Mouse (Mus musculus): ENCODE data around the gene Cxcr2. TPM values are rescaled to one million over a fixed set of nuclear protein-coding genes. Genes with fewer than 3 reads are reported as not detected.

Gene Cxcr2
- polyA plus RNA-seq, 1 experiment from 2014 or later: 0.07 TPM

- Histone ChIP-seq H3K4me3 (ENCODE audit: low read depth, low read length) (no peak overlapping the region), H3K9me3 (ENCODE audit: control insufficient read depth) (no peaks in the 10 kb centered on the region), H3K4me2 (replicated peaks; ENCODE audit: low read depth) (no peak overlapping the region), H3K27ac (ENCODE audit: low read depth, low read length) (no peak overlapping the region), H3K9ac (ENCODE audit: low read depth, low read length) (no peak overlapping the region), H3K27me3 (replicated peaks; ENCODE audit: control insufficient read depth, insufficient read depth, low read length) (no peaks in the 10 kb centered on the region), H3K4me1 (replicated peaks; ENCODE audit: control insufficient read depth, insufficient read depth, low read length) (no peaks in the 10 kb centered on the region), H3K36me3 (ENCODE audit: control insufficient read depth, insufficient read depth) (no peaks in the 10 kb centered on the region)
- TF ChIP-seq CTCF (IDR thresholded peaks at IDR 0.05; ENCODE audit: low read depth): no peak
- no peak for ATAC-seq
- 80% methylated on average over 3 of the region's 3 CpGs for WGBS
Observed at GRCm38 (mm10) chr1:74172722-74173121, 18.9 kb downstream of the Cxcr2 start.

- Histone ChIP-seq H3K27ac (ENCODE audit: low read depth, low read length) (no peak overlapping the region), H3K27me3 (replicated peaks; ENCODE audit: control insufficient read depth, insufficient read depth, low read length) (no peaks in the 10 kb centered on the region), H3K4me3 (ENCODE audit: low read depth, low read length) (no peak overlapping the region), H3K9me3 (ENCODE audit: control insufficient read depth) (no peaks in the 10 kb centered on the region), H3K36me3 (ENCODE audit: control insufficient read depth, insufficient read depth) (no peaks in the 10 kb centered on the region), H3K4me1 (replicated peaks; ENCODE audit: control insufficient read depth, insufficient read depth, low read length) (no peaks in the 10 kb centered on the region), H3K9ac (ENCODE audit: low read depth, low read length) (no peak overlapping the region), H3K4me2 (replicated peaks; ENCODE audit: low read depth) (no peak overlapping the region)
- no peak for ATAC-seq
- TF ChIP-seq CTCF (IDR thresholded peaks at IDR 0.05; ENCODE audit: low read depth): no peak
- WGBS: 50% methylated on average over 4 of the region's 4 CpGs
Observed at GRCm38 (mm10) chr1:74175731-74176130, 21.9 kb downstream of the Cxcr2 start.

GRCm38 (mm10) chr1:74178618-74179017 is 24.8 kb downstream of the Cxcr2 start:
- no peak for ATAC-seq
- H3K4me3 ChIP-seq (ENCODE audit: low read depth, low read length): no peak overlapping the region
- no peak for TF ChIP-seq CTCF (IDR thresholded peaks at IDR 0.05; ENCODE audit: low read depth)
- H3K4me1 ChIP-seq (replicated peaks; ENCODE audit: control insufficient read depth, insufficient read depth, low read length): no peaks in the 10 kb centered on the region; the same call in 1 of the 2 replicates
- WGBS: 74% methylated on average over 3 of the region's 3 CpGs
- no peak overlapping the region for H3K27ac ChIP-seq (ENCODE audit: low read depth, low read length)
- H3K9me3 ChIP-seq (ENCODE audit: control insufficient read depth): no peaks in the 10 kb centered on the region
- H3K4me2 ChIP-seq (replicated peaks; ENCODE audit: low read depth): no peak overlapping the region
- H3K36me3 ChIP-seq (ENCODE audit: control insufficient read depth, insufficient read depth): no peaks in the 10 kb centered on the region
- no peaks in the 10 kb centered on the region for H3K27me3 ChIP-seq (replicated peaks; ENCODE audit: control insufficient read depth, insufficient read depth, low read length)
- H3K9ac ChIP-seq (ENCODE audit: low read depth, low read length): no peak overlapping the region

- no peaks in the 10 kb centered on the region for H3K36me3 ChIP-seq (ENCODE audit: control insufficient read depth, insufficient read depth)
- H3K4me2 ChIP-seq (replicated peaks; ENCODE audit: low read depth): no peak overlapping the region
- no peak overlapping the region for H3K4me3 ChIP-seq (ENCODE audit: low read depth, low read length)
- no peaks in the 10 kb centered on the region for H3K9me3 ChIP-seq (ENCODE audit: control insufficient read depth)
- ATAC-seq: no peak
- TF ChIP-seq CTCF (IDR thresholded peaks at IDR 0.05; ENCODE audit: low read depth): no peak
- WGBS: 56% methylated on average over 9 of the region's 9 CpGs
- H3K27me3 ChIP-seq (replicated peaks; ENCODE audit: control insufficient read depth, insufficient read depth, low read length): no peaks in the 10 kb centered on the region
- no peaks in the 10 kb centered on the region; the same call in 1 of the 2 replicates for H3K4me1 ChIP-seq (replicated peaks; ENCODE audit: control insufficient read depth, insufficient read depth, low read length)
- H3K9ac ChIP-seq (ENCODE audit: low read depth, low read length): no peak overlapping the region
- H3K27ac ChIP-seq (ENCODE audit: low read depth, low read length): no peak overlapping the region
Observed at GRCm38 (mm10) chr1:74179624-74180408, 26.0 kb downstream of the Cxcr2 start.

- WGBS: 56% methylated on average over 2 of the region's 2 CpGs
- Histone ChIP-seq H3K4me3 (ENCODE audit: low read depth, low read length) (no peak overlapping the region), H3K4me1 (replicated peaks; ENCODE audit: control insufficient read depth, insufficient read depth, low read length) (no peaks in the 10 kb centered on the region; the same call in 1 of the 2 replicates), H3K4me2 (replicated peaks; ENCODE audit: low read depth) (no peak overlapping the region), H3K9ac (ENCODE audit: low read depth, low read length) (no peak overlapping the region), H3K9me3 (ENCODE audit: control insufficient read depth) (no peaks in the 10 kb centered on the region), H3K27me3 (replicated peaks; ENCODE audit: control insufficient read depth, insufficient read depth, low read length) (no peaks in the 10 kb centered on the region), H3K27ac (ENCODE audit: low read depth, low read length) (no peak overlapping the region), H3K36me3 (ENCODE audit: control insufficient read depth, insufficient read depth) (no peaks in the 10 kb centered on the region)
- TF ChIP-seq CTCF (IDR thresholded peaks at IDR 0.05; ENCODE audit: low read depth): no peak
- ATAC-seq: no peak
Observed at GRCm38 (mm10) chr1:74181462-74181861, 27.7 kb downstream of the Cxcr2 start.

- no peaks in the 10 kb centered on the region for H3K36me3 ChIP-seq (ENCODE audit: control insufficient read depth, insufficient read depth)
- no peaks in the 10 kb centered on the region for H3K9me3 ChIP-seq (ENCODE audit: control insufficient read depth)
- WGBS: 66% methylated on average over 2 of the region's 2 CpGs
- ATAC-seq: no peak
- no peak overlapping the region for H3K9ac ChIP-seq (ENCODE audit: low read depth, low read length)
- H3K27me3 ChIP-seq (replicated peaks; ENCODE audit: control insufficient read depth, insufficient read depth, low read length): no peaks in the 10 kb centered on the region
- no peak overlapping the region for H3K4me3 ChIP-seq (ENCODE audit: low read depth, low read length)
- H3K4me1 ChIP-seq (replicated peaks; ENCODE audit: control insufficient read depth, insufficient read depth, low read length): no peaks in the 10 kb centered on the region; the same call in 1 of the 2 replicates
- no peak overlapping the region for H3K4me2 ChIP-seq (replicated peaks; ENCODE audit: low read depth)
- peak; percentile 50 for TF ChIP-seq CTCF (IDR thresholded peaks at IDR 0.05; ENCODE audit: low read depth)
- H3K27ac ChIP-seq (ENCODE audit: low read depth, low read length): no peak overlapping the region
Observed at GRCm38 (mm10) chr1:74183006-74183405, 29.2 kb downstream of the Cxcr2 start.
